Mouse (Mus musculus) cerebral cortex, adult 2 months (tissue): ENCODE data around the gene Ctsll3.

Experiments
- WGBS: fragments of 180-500 bp; shearing (Covaris S2); methylation state at CpG from one replicate; pipeline ENCODE4 v1.1.7; 2018; 5-methylcytosine and 5-hydroxymethylcytosine counted together

Ctsll3 gene

GRCm38 (mm10) chr13:60748556-60748955 lies 54.1 kb downstream of the Ctsll3 start:
- WGBS: 74% methylated on average over 2 of the region's 2 CpGs
